Mouse (Mus musculus) liver, embryonic 16.5 days (tissue): ENCODE results near the gene Cxcl9. TPM values are rescaled to one million over a fixed set of nuclear protein-coding genes. Genes with fewer than 3 reads are reported as not detected.

Source experiments
- ATAC-seq: fragments of 200-750 bp; cut with Nextera tagmentation; 2 replicates; pipeline ENCODE4 v1.8.0; 2017; ENCODE audit warnings: low read depth, mild to moderate bottlenecking, moderate number of reproducible peaks, moderate library complexity
- H3K27ac ChIP-seq: fragments of 300-500 bp; sonication (generic); 2 replicates; pipeline ENCODE4 v1.5.1; 2014; ENCODE audit warnings: mild to moderate bottlenecking, low read length
- H3K27me3 ChIP-seq: fragments of 300-500 bp; sonication (generic); 2 replicates; pipeline ENCODE4 v1.6.1; 2014; ENCODE audit warnings: low read depth, low read length, mixed read lengths; ENCODE audit not compliant: control insufficient read depth, insufficient read depth
- H3K36me3 ChIP-seq: fragments of 300-500 bp; sonication (generic); 2 replicates; pipeline ENCODE4 v1.6.1; 2014; ENCODE audit warnings: mild to moderate bottlenecking; ENCODE audit not compliant: control insufficient read depth, insufficient read depth
- H3K4me1 ChIP-seq: fragments of 300-500 bp; sonication (generic); 2 replicates; pipeline ENCODE4 v1.6.1; 2014; ENCODE audit warnings: low read depth, low read length, mixed read lengths; ENCODE audit not compliant: control insufficient read depth
- H3K4me2 ChIP-seq: fragments of 300-500 bp; sonication (generic); 2 replicates; pipeline ENCODE4 v1.6.1; 2014; ENCODE audit warnings: low read depth, low read length, mixed read lengths
- H3K4me3 ChIP-seq: fragments of 300-500 bp; sonication (generic); 2 replicates; pipeline ENCODE4 v1.5.1; 2014; ENCODE audit warnings: low read depth, mild to moderate bottlenecking, low read length
- H3K9ac ChIP-seq: fragments of 300-500 bp; sonication (generic); 2 replicates; pipeline ENCODE4 v1.6.1; 2014; ENCODE audit warnings: low read depth, low read length
- H3K9me3 ChIP-seq: fragments of 300-500 bp; sonication (generic); replicated peaks from 2 replicates; pipeline ENCODE4 v1.6.1; 2016; ENCODE audit warnings: low read length; ENCODE audit not compliant: control insufficient read depth
- WGBS: fragments of 180-500 bp; shearing (Covaris S2); extraction: QIAGEN DNeasy Blood & Tissue Kit; methylation state at CpG from one replicate; pipeline ENCODE4 v1.1.7; 2014; ENCODE audit not compliant: insufficient replicate concordance; 5-methylcytosine and 5-hydroxymethylcytosine counted together
- polyA plus RNA-seq: library from polyadenylated mRNA; unstranded; fragments of >200 nt; fragmentation: Nextera tagmentation; extraction: Ambion mirVana; gene quantifications from 2 replicates; pipeline ENCODE4 v1.2.1, GENCODE M21; 2015

Cxcl9 gene
- polyA plus RNA-seq, 1 experiment from 2014 or later, result 0.20 TPM

DNA sequence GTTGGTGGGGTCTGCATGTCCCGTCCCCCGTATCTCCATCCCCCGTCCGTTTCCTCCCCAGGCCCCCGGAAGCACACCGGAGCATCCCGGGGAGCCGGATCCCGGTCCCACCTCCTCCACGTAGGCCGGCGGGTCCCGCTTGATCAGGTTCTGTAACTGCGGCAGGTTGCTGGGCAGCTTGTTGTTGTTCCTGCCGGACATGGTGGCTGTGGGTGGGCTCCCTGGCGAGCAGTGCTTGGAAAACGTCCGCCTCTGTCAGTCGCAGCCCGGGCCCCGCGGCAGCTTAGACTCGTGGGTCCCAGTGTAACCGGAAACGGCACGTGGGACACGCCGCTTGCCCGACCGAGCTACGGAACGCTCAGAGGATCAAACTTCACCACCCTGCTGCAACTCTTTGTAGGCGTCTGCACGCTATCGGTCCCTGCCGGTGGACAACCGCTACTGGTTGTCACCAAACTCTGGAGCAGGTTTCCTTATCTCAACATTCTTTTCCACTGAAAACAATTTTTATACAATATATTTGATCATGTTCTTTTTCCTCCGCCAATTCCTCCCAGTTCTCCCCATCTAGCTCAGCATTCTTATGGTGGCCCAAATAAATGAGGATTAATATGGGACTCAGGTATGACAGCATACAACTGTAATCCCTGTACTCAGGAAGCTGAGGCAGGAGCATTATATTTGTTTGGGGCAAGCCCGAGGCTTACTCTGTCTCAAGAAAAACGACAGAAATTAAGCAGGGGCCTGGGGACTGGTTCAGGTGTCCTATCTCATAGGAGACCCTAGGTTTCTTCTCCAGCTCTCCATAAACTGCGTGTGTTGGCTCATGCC lies 18.0 kb downstream of the Cxcl9 start, which contains the start of gene Sdad1:
Gene Sdad1, minus strand, starts transcription at position 799 of the 831 bp plus-strand sequence.
- peak within 1 kb of the TSS; percentile 79 for H3K4me2 ChIP-seq
- peak within 1 kb of the TSS; percentile 69 for H3K9ac ChIP-seq
- 2% methylated on average over 41 of the region's 41 CpGs for WGBS
- H3K27me3 ChIP-seq, result no peaks in the 10 kb centered on the region
- peak within 1 kb of the TSS; percentile 48 for H3K27ac ChIP-seq
- peak; percentile 95 for ATAC-seq
- peaks cover 3% of the 10 kb centered on the region for H3K36me3 ChIP-seq
- H3K4me3 ChIP-seq, result peak within 1 kb of the TSS; percentile 74
- no peaks in the 10 kb centered on the region for H3K9me3 ChIP-seq
- H3K4me1 ChIP-seq, result peaks cover 23% of the 10 kb centered on the region

DNA sequence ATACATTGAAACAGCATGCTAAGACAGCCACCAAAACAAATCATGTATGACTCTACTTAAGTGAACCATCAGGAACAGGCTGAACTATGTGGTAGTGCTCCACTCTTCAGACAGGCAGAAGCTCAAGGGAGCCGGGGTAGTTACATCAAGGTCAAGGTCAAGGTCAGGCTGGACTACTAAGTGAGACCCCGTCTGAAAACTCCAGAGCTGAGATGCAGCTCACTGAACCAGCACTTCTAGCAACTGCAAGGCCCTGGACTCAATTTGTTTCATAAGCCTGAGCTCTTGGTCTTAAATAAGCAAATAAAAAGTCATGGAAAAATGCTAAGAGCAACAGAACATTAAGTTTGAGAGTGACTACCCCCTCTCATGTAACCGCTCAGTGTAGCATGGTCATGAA lies 23.6 kb downstream of the Cxcl9 start:
- H3K9ac ChIP-seq, result no peak overlapping the region
- H3K4me3 ChIP-seq, result no peak overlapping the region
- ATAC-seq, result no peak
- no peak overlapping the region for H3K27ac ChIP-seq
- H3K4me2 ChIP-seq, result no peak overlapping the region
- H3K4me1 ChIP-seq, result peaks cover 8% of the 10 kb centered on the region
- H3K27me3 ChIP-seq, result no peaks in the 10 kb centered on the region
- H3K36me3 ChIP-seq, result peaks cover 24% of the 10 kb centered on the region
- H3K9me3 ChIP-seq, result no peaks in the 10 kb centered on the region
- WGBS, result 71% methylated on average over 3 of the region's 3 CpGs

DNA sequence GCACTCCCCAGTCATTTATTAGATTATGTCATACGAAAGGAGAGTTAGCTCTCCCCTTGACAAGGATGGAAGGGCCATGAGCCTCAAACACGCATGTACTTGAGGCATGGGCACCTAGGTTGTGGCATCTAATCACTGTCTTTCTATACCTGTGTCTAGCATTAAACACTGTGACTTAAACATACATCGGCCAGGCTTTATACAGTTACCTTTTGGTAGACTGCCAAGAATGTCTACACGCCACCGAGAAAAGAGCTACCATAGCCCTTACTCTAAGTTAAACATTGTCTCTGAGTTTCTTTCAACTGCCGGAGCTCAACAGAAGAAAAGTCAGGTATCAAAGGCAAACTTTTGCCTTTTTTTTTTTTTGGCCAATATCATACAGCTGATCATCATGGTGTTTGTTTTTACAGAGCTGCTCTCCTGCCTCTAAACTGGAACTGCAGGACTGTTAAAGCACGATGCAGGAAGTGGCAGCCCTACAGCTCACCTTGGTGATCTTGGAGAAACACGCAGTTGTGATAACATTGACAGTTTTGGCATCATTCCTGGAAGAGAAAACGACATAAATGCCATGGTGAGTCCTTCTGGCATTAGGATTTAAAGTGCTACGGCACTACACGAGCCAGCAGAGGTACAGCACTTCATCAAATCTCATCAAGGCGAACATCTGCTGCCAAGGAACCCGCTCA lies 25.6 kb downstream of the Cxcl9 start:
- no peak overlapping the region for H3K4me3 ChIP-seq
- H3K4me1 ChIP-seq, result no peaks in the 10 kb centered on the region
- peaks cover 25% of the 10 kb centered on the region for H3K36me3 ChIP-seq
- H3K9ac ChIP-seq, result no peak overlapping the region
- no peak overlapping the region for H3K4me2 ChIP-seq
- ATAC-seq, result no peak
- H3K9me3 ChIP-seq, result no peaks in the 10 kb centered on the region
- H3K27me3 ChIP-seq, result no peaks in the 10 kb centered on the region
- WGBS, result 68% methylated on average over 13 of the region's 13 CpGs
- H3K27ac ChIP-seq, result no peak overlapping the region

DNA sequence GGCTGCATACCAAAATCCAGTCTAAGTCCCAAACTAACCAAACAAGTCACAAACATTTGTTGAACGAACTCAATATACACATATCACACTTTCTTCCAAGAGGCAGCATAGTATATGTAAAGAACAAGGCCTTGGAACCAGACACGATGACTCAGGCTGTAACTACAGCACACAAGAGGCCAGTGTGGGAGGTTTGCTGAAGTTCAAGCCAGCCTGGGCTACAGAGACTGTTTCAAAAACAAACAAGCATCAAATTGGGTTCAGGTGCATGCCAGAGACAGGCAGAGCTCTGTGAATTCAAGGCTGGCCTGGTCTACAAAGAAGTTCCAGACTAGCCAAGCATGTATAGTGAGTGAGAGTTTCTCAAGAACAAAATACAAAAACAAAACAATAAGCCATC lies 33.4 kb downstream of the Cxcl9 start:
- H3K4me1 ChIP-seq, result no peaks in the 10 kb centered on the region
- no peak overlapping the region for H3K4me3 ChIP-seq
- H3K36me3 ChIP-seq, result peaks cover 13% of the 10 kb centered on the region
- no peaks in the 10 kb centered on the region for H3K27me3 ChIP-seq
- WGBS, result 63% methylated on average over 2 of the region's 2 CpGs
- no peaks in the 10 kb centered on the region for H3K9me3 ChIP-seq
- no peak for ATAC-seq
- H3K9ac ChIP-seq, result no peak overlapping the region
- H3K4me2 ChIP-seq, result no peak overlapping the region
- H3K27ac ChIP-seq, result no peak overlapping the region

DNA sequence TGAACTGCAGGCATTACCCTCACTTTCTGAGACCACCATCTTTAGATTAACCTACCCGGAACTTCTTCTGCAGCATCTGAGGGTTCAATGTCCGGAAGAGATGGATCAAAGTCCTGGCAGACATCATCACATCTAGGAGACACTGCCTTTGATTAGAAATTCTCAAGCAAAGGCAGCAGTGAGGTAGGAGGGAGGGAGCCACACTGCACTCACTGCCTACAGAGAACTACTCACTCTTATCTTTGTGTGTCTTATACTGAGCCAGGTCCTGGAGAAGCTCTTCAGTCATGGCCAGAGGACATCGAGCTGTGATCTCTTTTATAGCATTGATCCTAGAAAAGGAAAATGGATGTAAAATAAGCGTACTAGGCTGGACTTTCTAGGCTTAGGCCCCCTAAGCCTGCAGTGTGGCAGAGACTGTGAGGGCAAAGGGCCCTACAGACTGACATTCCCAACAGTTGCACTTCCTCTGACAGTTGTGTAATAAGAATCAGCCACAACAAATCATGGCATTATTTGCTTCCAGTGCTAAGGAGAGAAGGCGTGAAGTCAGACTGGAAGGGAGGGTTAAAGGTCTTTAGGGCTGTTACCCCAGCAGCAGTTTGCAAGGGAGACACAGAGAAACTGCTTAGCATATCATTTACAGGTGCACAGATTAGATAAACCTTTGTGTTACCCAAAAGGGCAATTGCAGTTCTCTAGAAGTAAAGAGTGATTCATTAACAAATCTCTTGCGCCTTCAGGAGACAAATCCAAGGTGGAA lies 36.0 kb downstream of the Cxcl9 start:
- no peak overlapping the region for H3K27ac ChIP-seq

DNA sequence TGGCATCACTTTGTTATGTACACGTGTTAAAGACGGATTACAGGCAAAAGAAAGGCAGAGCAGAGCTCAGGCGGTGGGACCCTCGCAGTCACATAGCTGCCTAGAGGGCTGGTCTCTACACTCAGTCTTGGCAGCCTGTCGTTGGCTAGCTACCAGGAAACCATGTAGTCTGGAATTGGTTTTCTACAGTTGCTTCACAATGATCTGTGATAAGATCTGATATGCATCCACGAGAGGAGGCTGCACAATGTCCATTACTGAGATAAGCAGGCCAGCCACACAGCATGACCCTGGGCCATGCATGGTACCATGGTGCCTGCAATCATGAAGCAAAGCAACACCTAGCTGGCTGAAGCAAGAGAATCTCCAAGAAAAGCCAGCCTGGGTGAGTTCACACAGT lies 40.0 kb downstream of the Cxcl9 start:
- H3K4me1 ChIP-seq, result peaks cover 10% of the 10 kb centered on the region
- no peak for ATAC-seq

More for the DNA sequence above, 36.0 kb downstream of the Cxcl9 start:
- WGBS, result 67% methylated on average over 6 of the region's 6 CpGs
- ATAC-seq, result 0 out of 2 replicates have a peak, but pooled peaks have one; percentile 37
- Histone ChIP-seq H3K9me3 (no peaks in the 10 kb centered on the region), H3K9ac (no peak overlapping the region), H3K4me1 (no peaks in the 10 kb centered on the region), H3K4me2 (no peak overlapping the region), H3K36me3 (peaks cover 15% of the 10 kb centered on the region), H3K4me3 (no peak overlapping the region), H3K27me3 (no peaks in the 10 kb centered on the region)

DNA sequence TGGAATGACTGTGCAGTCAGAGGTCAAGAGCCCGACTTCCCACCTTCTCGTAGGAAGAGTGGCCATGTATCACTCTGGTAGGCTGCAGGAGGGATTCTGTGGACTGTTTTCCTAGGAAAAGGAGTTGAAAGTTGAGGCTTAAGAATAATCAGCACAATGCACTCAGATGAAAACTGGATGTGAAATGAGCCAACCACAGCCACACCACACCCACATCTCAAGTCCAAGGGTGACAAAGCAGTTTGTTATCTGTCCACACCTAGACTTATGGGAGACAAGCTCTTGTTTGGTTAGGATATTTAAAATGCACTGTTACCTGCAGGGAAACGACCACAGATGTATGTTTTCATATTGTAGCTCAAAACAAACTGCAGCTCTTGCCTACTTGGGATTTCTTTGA lies 44.8 kb downstream of the Cxcl9 start:
- peak overlapping the region; percentile 49 for H3K4me2 ChIP-seq
- WGBS, result 19% methylated on average over 3 of the region's 3 CpGs
- peak; percentile 76 for ATAC-seq
- H3K4me1 ChIP-seq, result peaks cover 23% of the 10 kb centered on the region
- peaks cover 2% of the 10 kb centered on the region; the same call in 1 of the 2 replicates for H3K36me3 ChIP-seq
- H3K9ac ChIP-seq, result no peak overlapping the region
- H3K9me3 ChIP-seq, result no peaks in the 10 kb centered on the region
- H3K27ac ChIP-seq, result peak overlapping the region; percentile 48; the same call in 1 of the 2 replicates
- no peaks in the 10 kb centered on the region for H3K27me3 ChIP-seq
- H3K4me3 ChIP-seq, result no peak overlapping the region

More for the DNA sequence above, 40.0 kb downstream of the Cxcl9 start:
- Histone ChIP-seq H3K9me3 (no peaks in the 10 kb centered on the region), H3K27me3 (no peaks in the 10 kb centered on the region), H3K4me3 (no peak overlapping the region), H3K36me3 (peaks cover 17% of the 10 kb centered on the region), H3K27ac (no peak overlapping the region), H3K4me2 (no peak overlapping the region), H3K9ac (no peak overlapping the region)
- WGBS, result 64% methylated on average over 6 of the region's 6 CpGs

DNA sequence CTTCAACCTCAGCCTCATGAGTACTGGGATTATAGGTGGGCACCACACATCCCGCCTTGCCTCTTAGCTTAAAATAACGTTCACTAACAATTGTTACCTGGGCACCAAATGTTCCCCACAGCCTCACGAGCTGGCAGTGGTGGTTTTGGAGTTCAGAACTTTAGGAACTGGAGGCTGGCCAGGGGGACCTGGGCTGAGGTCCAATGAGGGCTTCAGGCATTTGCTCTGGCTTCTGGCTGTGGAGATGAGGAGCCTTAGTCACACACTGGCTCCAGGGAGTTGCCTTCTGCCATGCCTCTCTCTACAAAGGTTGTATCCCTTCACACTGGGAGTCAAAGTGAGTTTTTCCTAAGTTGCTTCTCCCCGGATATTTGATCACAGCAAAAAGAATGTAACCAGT lies 45.3 kb downstream of the Cxcl9 start:
- ATAC-seq, result no peak
- Histone ChIP-seq H3K4me2 (0 out of 2 replicates have a peak overlapping the region, but pooled peaks have one; percentile 49), H3K36me3 (peaks cover 2% of the 10 kb centered on the region; the same call in 1 of the 2 replicates), H3K9ac (no peak overlapping the region), H3K9me3 (no peaks in the 10 kb centered on the region), H3K27ac (no peak overlapping the region), H3K27me3 (peaks cover under 1% of the 10 kb centered on the region; the same call in 1 of the 2 replicates), H3K4me1 (peaks cover 24% of the 10 kb centered on the region), H3K4me3 (no peak overlapping the region)
- 69% methylated on average over 4 of the region's 4 CpGs for WGBS
